Mouse (Mus musculus) G1E (cell line): ENCODE measurements at regions not wholly inside any gene's neighbourhood (a gene's known extent, or its start where the extent isn't known, plus 50 kb on each side); places are given as distances from the start of the nearest gene placed in this dataset.

Experiments used
- CTCF ChIP-seq: IDR thresholded peaks from 2 replicates; pipeline ENCODE4 v1.5.1; 2012; ENCODE audit warnings: low read depth, low read length, inconsistent platforms, mixed read lengths
- GATA1 ChIP-seq: IDR thresholded peaks from 2 replicates; pipeline ENCODE4 v1.6.1; 2012; ENCODE audit warnings: borderline replicate concordance, low read length, inconsistent platforms, mixed read lengths
- GATA2 ChIP-seq: IDR thresholded peaks from 2 replicates; pipeline ENCODE4 v1.6.1; 2012; ENCODE audit warnings: low read depth, low read length, inconsistent platforms, borderline replicate concordance
- POLR2AphosphoS5 ChIP-seq: IDR thresholded peaks from 2 replicates; pipeline ENCODE4 v1.6.1; 2012; ENCODE audit warnings: low read depth, low read length, inconsistent platforms; ENCODE audit not compliant: insufficient replicate concordance
- TAL1 ChIP-seq: conservative IDR thresholded peaks from 2 replicates; pipeline ENCODE4 v1.6.1; 2012; ENCODE audit warnings: low read depth, low read length, inconsistent platforms, mixed read lengths

- no peak for TF ChIP-seq TAL1
- TF ChIP-seq GATA1 = no peak
- TF ChIP-seq CTCF = no peak
- TF ChIP-seq POLR2AphosphoS5 = no peak
- no peak for TF ChIP-seq GATA2
Observed at GRCm38 (mm10) chr4:54161337-54161993, 335.6 kb downstream of the Tmem38b start.
